Mouse (Mus musculus) myocyte (in vitro differentiated cells): ENCODE data around the gene Nosip. TPM values are rescaled to one million over a fixed set of nuclear protein-coding genes. Genes with fewer than 3 reads are reported as not detected.

Source experiments
- H3K27me3 ChIP-seq: one replicate; pipeline ENCODE4 v1.6.1; 2011; ENCODE audit not compliant: control insufficient read depth, insufficient read depth, insufficient read length
- H3K36me3 ChIP-seq: one replicate; pipeline ENCODE4 v1.6.1; 2011; ENCODE audit not compliant: control insufficient read depth, insufficient read depth
- H3K4me2 ChIP-seq: one replicate; pipeline ENCODE4 v1.6.1; 2011; ENCODE audit warnings: low read depth, control low read depth
- H3K4me3 ChIP-seq: one replicate; pipeline ENCODE4 v1.5.1; 2011; ENCODE audit warnings: mild to moderate bottlenecking, control low read depth, moderate library complexity
- H3K79me2 ChIP-seq: one replicate; pipeline ENCODE4 v1.6.1; 2011; ENCODE audit not compliant: control insufficient read depth, insufficient read depth
- H3ac ChIP-seq: one replicate; pipeline ENCODE4 v1.6.1; 2011; ENCODE audit not compliant: control insufficient read depth, insufficient read length
- CEBPB ChIP-seq: IDR thresholded peaks from 2 replicates; pipeline ENCODE4 v1.6.1; 2011; ENCODE audit warnings: mild to moderate bottlenecking, moderate library complexity; ENCODE audit not compliant: poor library complexity, insufficient read depth, severe bottlenecking
- E2F4 ChIP-seq: IDR thresholded peaks from one replicate; pipeline ENCODE4 v1.6.1; 2011; ENCODE audit warnings: mild to moderate bottlenecking, control low read depth, moderate library complexity; ENCODE audit not compliant: insufficient read depth
- MAX ChIP-seq: IDR thresholded peaks from one replicate; pipeline ENCODE4 v1.6.1; 2011; ENCODE audit warnings: low read depth, mild to moderate bottlenecking, control low read depth
- MYOD1 ChIP-seq, 3 experiments: IDR thresholded peaks; one replicate each; pipeline ENCODE4 v1.6.1; 2011; ENCODE audit warnings: control low read depth in 2 of 3, low read depth in 2 of 3, mild to moderate bottlenecking in 2 of 3, moderate library complexity in 1 of 3; ENCODE audit not compliant: insufficient read length in 2 of 3, control insufficient read depth in 1 of 3
- MYOG ChIP-seq, 3 experiments: IDR thresholded peaks; one replicate each; pipeline ENCODE4 v1.6.1; 2011; ENCODE audit warnings: control low read depth in 2 of 3, low read depth in 2 of 3, mild to moderate bottlenecking in 2 of 3; ENCODE audit not compliant: insufficient read length in 2 of 3, control insufficient read depth in 1 of 3, insufficient read depth in 1 of 3
- POLR2A ChIP-seq: IDR thresholded peaks from one replicate; pipeline ENCODE4 v1.6.1; 2011; ENCODE audit warnings: low read depth, mild to moderate bottlenecking, control low read depth, moderate library complexity; ENCODE audit not compliant: insufficient read length
- POLR2AphosphoS2 ChIP-seq: IDR thresholded peaks from one replicate; pipeline ENCODE4 v1.6.1; 2011; ENCODE audit warnings: low read depth, control low read depth; ENCODE audit not compliant: insufficient read length
- REST ChIP-seq: IDR thresholded peaks from one replicate; pipeline ENCODE4 v1.6.1; 2011; ENCODE audit warnings: mild to moderate bottlenecking, control low read depth, moderate library complexity; ENCODE audit not compliant: insufficient read depth, insufficient read length
- SRF ChIP-seq: IDR thresholded peaks from one replicate; pipeline ENCODE4 v1.6.1; 2011; ENCODE audit warnings: low read depth; ENCODE audit not compliant: control insufficient read depth, insufficient read length
- TCF12 ChIP-seq: IDR thresholded peaks from one replicate; pipeline ENCODE4 v1.6.1; 2011; ENCODE audit warnings: mild to moderate bottlenecking, control low read depth; ENCODE audit not compliant: poor library complexity, insufficient read depth, severe bottlenecking
- TCF3 ChIP-seq: IDR thresholded peaks from one replicate; pipeline ENCODE4 v1.6.1; 2011; ENCODE audit warnings: low read depth, control low read depth; ENCODE audit not compliant: insufficient read length
- USF1 ChIP-seq: IDR thresholded peaks from one replicate; pipeline ENCODE4 v1.6.1; 2011; ENCODE audit warnings: low read depth, mild to moderate bottlenecking, control low read depth, moderate library complexity
- polyA plus RNA-seq: library from polyadenylated mRNA; unstranded; fragments of >200 nt; fragmentation: generic; extraction: Trizol; gene quantifications from one replicate; pipeline ENCODE4 v1.2.1, GENCODE M21; 2012; ENCODE audit warnings: missing spikeins

The Nosip gene
- polyA plus RNA-seq, 1 experiment = 66.1 TPM

DNA sequence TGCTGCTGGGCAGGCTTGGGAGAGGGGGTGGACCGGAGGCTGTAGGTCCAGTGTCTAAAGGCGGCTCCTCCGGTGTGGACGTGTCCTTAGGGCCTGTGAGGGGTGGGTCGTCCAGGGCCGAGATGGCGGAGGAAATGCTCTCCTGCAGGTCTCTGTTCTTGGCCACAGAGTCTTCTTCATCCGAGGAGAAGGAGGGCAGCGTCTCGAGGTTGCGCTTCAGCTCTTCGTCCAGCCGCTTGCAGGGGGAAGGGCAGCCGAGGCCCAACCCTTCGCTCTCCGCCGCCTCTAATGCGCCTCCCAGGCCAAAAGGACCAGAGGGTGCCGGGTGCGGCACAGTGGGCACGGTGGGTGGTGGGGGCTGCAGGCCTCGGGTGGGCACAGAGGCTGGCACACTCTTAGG lies 16.5 kb upstream of the Nosip start:
- Histone ChIP-seq H3ac (no peak overlapping the region), H3K36me3 (peaks cover 14% of the 10 kb centered on the region), H3K4me3 (no peak overlapping the region), H3K27me3 (no peaks in the 10 kb centered on the region), H3K79me2 (no peaks in the 10 kb centered on the region), H3K4me2 (no peak overlapping the region)
- TF ChIP-seq POLR2A (no peak), USF1 (no peak), E2F4 (no peak), TCF12 (no peak), POLR2AphosphoS2 (no peak), MYOD1 (IDR thresholded peaks at IDR 0.05; ENCODE audit: control insufficient read depth in 1 of 3, insufficient read length in 2 of 3, low read depth in 2 of 3) (no peak), MAX (no peak), SRF (no peak), REST (no peak), MYOG (IDR thresholded peaks at IDR 0.05; ENCODE audit: control insufficient read depth in 1 of 3, insufficient read depth in 1 of 3, insufficient read length in 2 of 3, low read depth in 2 of 3) (no peak), TCF3 (no peak), CEBPB (no peak)

DNA sequence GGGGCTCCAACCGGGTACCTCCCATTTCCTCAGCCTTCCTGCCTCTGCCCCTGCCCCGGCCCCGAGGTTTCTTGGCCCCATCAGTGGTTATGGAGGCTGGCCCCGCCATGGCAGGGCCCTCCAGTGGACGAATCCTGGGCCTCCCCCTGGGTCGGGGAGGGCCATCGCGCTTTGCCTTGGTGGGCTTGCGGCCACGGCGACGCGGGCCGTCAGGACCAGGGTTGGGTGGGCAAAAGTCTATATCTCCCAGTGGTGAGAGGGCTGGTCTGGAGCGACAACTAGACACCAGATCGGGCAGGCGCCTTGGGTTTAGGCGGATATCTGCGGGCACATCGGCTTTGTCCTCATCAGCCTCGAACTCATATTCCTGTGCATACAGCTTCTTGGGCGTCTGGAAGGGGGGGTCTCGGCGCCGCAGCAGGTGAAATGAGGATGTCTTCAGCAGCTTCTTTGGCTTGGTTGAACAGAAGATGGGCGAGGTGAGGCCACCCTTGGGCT lies 15.3 kb upstream of the Nosip start:
- Histone ChIP-seq H3ac (no peak overlapping the region), H3K4me2 (no peak overlapping the region), H3K79me2 (peaks cover 9% of the 10 kb centered on the region), H3K36me3 (peaks cover 9% of the 10 kb centered on the region), H3K27me3 (no peaks in the 10 kb centered on the region), H3K4me3 (no peak overlapping the region)
- TF ChIP-seq REST (no peak), E2F4 (no peak)

DNA sequence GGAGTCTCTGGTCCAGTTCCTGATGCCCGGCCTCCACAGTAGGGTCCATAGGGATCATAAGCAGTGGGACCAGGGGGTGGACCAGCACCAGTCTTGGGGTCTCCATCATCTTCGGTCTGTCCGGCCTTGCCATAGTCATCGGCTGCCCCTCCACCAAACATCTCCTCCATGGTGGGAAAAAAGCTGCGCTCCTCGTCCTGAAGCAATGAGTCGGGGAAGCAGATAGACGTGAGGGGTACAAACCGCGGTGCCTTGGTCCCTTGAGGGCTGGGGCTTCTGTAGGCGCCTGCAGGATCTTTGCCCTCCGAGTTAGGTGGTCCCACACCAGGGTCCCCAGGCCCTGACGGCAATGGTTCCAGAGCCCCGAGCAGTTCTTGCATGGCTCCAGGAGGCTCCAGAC lies 14.7 kb upstream of the Nosip start:
- peaks cover 13% of the 10 kb centered on the region for H3K79me2 ChIP-seq
- TF ChIP-seq CEBPB = no peak
- no peak for TF ChIP-seq MYOG (IDR thresholded peaks at IDR 0.05; ENCODE audit: control insufficient read depth in 1 of 3, insufficient read depth in 1 of 3, insufficient read length in 2 of 3, low read depth in 2 of 3)
- no peak for TF ChIP-seq POLR2AphosphoS2
- TF ChIP-seq MYOD1 (IDR thresholded peaks at IDR 0.05; ENCODE audit: control insufficient read depth in 1 of 3, insufficient read length in 2 of 3, low read depth in 2 of 3) = no peak
- TF ChIP-seq TCF3 = no peak
- no peak for TF ChIP-seq REST
- no peak for TF ChIP-seq MAX
- no peak for TF ChIP-seq POLR2A
- TF ChIP-seq USF1 = no peak
- no peak for TF ChIP-seq E2F4
- TF ChIP-seq SRF = no peak
- TF ChIP-seq TCF12 = no peak
- no peak overlapping the region for H3ac ChIP-seq
- H3K4me2 ChIP-seq = no peak overlapping the region
- no peaks in the 10 kb centered on the region for H3K27me3 ChIP-seq
- H3K36me3 ChIP-seq = peaks cover 9% of the 10 kb centered on the region
- no peak overlapping the region for H3K4me3 ChIP-seq

DNA sequence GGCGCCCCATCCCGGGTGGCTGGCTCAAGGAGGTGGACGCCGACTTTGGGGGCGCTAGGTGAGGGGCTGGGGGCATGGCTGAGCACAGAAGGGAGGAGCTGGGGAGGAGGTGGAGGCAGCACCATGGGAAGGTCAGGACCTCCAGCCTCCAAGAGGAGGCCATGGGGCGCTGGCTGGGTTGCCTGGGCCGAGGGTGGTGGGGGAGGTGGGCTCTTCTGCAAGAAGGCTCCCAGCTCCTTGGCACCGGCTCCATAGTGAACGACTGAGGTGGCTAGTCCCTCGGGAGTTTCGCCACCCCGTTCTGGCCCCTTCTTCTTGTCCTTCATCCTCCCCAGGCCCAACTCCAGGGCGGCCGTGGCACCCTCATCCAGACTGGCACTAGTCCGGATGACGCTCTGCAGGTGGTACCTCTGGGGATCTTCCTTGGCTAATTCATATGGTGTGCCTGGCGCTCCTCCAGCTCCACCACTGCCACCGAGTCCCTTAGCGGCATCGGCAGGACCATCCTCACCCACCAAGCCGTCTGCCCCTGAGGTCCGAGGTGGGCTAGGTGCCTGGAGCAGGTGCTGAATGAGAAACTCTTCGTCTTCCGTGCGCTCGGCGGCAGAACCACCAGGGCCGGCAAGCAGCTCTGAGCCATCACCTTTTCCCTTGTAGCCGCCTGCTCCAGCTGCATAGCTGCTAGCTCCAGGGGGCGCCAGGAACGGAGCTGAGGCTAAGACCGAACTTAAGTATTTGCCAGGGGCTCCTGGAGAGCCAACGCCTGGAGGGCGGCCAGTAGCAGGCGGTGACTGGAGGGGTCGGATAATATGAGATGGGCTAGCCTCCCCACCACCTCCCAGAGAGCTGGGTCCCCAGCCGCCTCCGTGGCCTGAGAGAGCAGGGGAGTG lies 14.0 kb upstream of the Nosip start:
- no peak for TF ChIP-seq POLR2A
- TF ChIP-seq USF1 = no peak
- TF ChIP-seq CEBPB = no peak
- no peak for TF ChIP-seq TCF12
- TF ChIP-seq SRF = no peak
- no peak for TF ChIP-seq POLR2AphosphoS2
- TF ChIP-seq MYOD1 (IDR thresholded peaks at IDR 0.05; ENCODE audit: control insufficient read depth in 1 of 3, insufficient read length in 2 of 3, low read depth in 2 of 3) = no peak
- no peak for TF ChIP-seq E2F4
- no peak for TF ChIP-seq MYOG (IDR thresholded peaks at IDR 0.05; ENCODE audit: control insufficient read depth in 1 of 3, insufficient read depth in 1 of 3, insufficient read length in 2 of 3, low read depth in 2 of 3)
- no peak for TF ChIP-seq REST
- no peak for TF ChIP-seq TCF3
- TF ChIP-seq MAX = no peak
- Histone ChIP-seq H3ac (no peak overlapping the region), H3K4me3 (no peak overlapping the region), H3K36me3 (peaks cover 9% of the 10 kb centered on the region), H3K27me3 (no peaks in the 10 kb centered on the region), H3K79me2 (peaks cover 13% of the 10 kb centered on the region), H3K4me2 (no peak overlapping the region)
